Mouse (Mus musculus) urinary bladder, postnatal 36 days (tissue): Measurements from ENCODE around the gene Vmn2r73.
"Not testable (repeated sequence)": the region's sequence is repeated elsewhere in the genome, so short reads cannot be mapped to it uniquely, and the experiment has no call there.

Experiments used
- DNase-seq, 2 experiments: peaks; one replicate each; pipeline ENCODE4 v3.0.0; 2022; ENCODE audit warnings: low spot score in 2 of 2, mixed read lengths in 1 of 2

Gene Vmn2r73

DNA sequence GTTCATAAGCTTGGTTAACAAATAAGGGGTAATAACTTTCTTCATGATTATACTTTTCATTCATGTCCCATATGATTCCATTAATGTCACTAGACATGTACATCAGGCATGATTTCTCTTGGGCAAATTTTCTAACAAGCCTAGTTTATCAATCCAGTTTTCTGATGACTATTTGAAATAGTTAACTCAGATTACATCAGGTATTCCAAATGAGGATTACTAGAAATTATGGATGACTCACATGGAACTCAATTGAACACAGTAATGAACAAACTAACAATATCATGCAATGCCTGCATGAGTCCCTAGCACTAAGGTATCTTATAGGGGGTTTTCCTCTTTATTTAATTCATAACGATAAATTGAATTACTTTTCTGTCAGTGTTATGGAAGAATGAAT is at the start of gene Vmn2r73:
Gene Vmn2r73, minus strand, starts transcription at position 101 of the 400 bp plus-strand sequence.
- DNase-seq, result no peak

DNA sequence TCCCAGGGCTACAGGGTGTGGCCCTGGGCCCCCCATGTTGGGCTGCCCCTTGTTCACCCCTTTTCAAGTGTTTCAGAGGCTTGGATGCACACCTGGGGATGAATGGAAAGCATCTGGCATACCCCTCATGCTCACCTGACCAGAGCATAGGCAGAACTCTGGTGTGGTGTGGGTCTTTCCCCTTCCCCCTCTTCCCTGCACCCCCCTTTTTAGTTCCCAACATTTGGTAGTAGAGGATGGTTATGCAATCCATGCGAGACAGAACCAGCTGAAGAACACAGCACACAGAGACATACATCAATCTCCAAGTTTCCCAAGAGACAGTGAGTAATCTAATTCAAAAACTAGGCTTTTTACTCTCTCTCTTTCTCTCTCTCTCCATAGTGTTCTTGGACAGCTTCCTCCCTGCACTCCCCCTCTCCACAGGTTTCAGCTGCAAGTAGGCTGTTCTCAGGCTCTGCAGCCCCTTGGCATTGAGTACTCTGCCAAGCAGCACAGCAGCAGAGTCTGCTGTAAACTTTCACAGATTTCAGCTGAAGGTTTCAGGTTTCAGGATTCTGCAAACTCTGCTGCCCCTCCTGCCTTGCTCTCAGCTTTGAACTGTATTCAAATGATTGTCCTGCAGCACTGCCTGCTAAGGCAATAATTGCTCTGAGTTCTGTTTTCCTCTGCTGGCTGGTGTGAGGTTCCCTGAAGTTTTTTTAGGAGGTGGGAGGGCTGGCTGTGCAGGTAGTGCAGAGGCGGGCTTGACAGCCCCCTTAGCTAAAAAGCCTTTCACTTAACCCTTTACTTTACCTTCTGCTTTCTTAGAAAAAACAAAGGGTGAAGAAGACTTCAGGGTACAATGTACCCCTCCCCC is 35.7 kb downstream of the Vmn2r73 start:
- no peak for DNase-seq

DNA sequence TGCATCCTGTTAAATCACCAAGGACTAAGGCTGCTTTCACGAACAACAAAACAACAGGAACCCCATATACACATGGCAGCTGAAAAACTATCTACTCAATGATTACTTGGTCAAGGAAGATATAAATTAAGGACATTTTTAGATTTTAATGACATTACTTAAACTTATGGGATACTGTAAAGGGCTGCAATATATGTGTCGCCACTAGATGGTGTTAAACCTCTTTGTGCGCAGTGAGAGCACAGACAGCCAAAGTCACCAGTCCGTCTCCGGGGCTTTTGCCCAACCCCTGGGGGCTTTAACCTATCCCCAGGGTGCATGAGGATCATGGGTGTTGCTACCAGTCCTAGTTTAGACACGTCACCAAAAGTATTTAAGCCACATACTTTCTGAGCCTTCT is 58.0 kb downstream of the Vmn2r73 start:
- not testable (repeated sequence) for DNase-seq
